In genomic region chr11:116617641-116618040, GRCm38 (mm10) we compare ENCODE assay signal across 9 mouse cellular contexts. TPM values are rescaled to one million over a fixed set of nuclear protein-coding genes. Genes with fewer than 3 reads are reported as not detected.
DNase-seq lines count a peak whose midpoint lies in the region; ATAC-seq and TF ChIP-seq lines count a peak whose summit lies in the region.
"Had no signal": no experiment of that assay in that cellular context is flagged by ENCODE, and none has a peak within 500 bp of the region (broad histone marks: within the 10 kb centered on the region; RNA-seq: fewer than 3 reads in every experiment).

No protein-coding gene starts in this region.

- no peaks in the 10 kb centered on the region for H3K9me3 ChIP-seq in embryonic facial prominence, embryonic 13.5 days
- H3K9me3 ChIP-seq in embryonic facial prominence, embryonic 10.5 days: no peaks in the 10 kb centered on the region
- H3K9me3 ChIP-seq in megakaryocyte, embryonic 14.5 days: no peaks in the 10 kb centered on the region
- no peaks in the 10 kb centered on the region for H3K9me3 ChIP-seq in limb, embryonic 15.5 days

- H3K27me3 ChIP-seq in embryonic facial prominence, embryonic 13.5 days: no peaks in the 10 kb centered on the region
- peaks cover 24% of the 10 kb centered on the region for H3K27me3 ChIP-seq in embryonic facial prominence, embryonic 10.5 days (replicated peaks; ENCODE audit: low read depth, poor library complexity, severe bottlenecking)
- H3K27me3 ChIP-seq in megakaryocyte, embryonic 14.5 days (replicated peaks): no peaks in the 10 kb centered on the region
- H3K27me3 ChIP-seq in limb, embryonic 15.5 days: no peaks in the 10 kb centered on the region
- H3K27me3 ChIP-seq in myocyte (ENCODE audit: control insufficient read depth, insufficient read depth, insufficient read length): no peaks in the 10 kb centered on the region

- peaks cover 33% of the 10 kb centered on the region for H3K79me2 ChIP-seq in myocyte (ENCODE audit: control insufficient read depth, insufficient read depth)

- H3K36me3 ChIP-seq in embryonic facial prominence, embryonic 13.5 days: no peaks in the 10 kb centered on the region
- H3K36me3 ChIP-seq in embryonic facial prominence, embryonic 10.5 days (replicated peaks): no peaks in the 10 kb centered on the region
- H3K36me3 ChIP-seq in megakaryocyte, embryonic 14.5 days (replicated peaks; ENCODE audit: low read length): peaks cover 80% of the 10 kb centered on the region
- no peaks in the 10 kb centered on the region for H3K36me3 ChIP-seq in limb, embryonic 15.5 days
- no peaks in the 10 kb centered on the region for H3K36me3 ChIP-seq in myocyte (ENCODE audit: control insufficient read depth, insufficient read depth)

- no peak overlapping the region for H3K4me2 ChIP-seq in embryonic facial prominence, embryonic 13.5 days
- H3K4me2 ChIP-seq in limb, embryonic 15.5 days: no peak overlapping the region
- peak overlapping the region; percentile 88 for H3K4me2 ChIP-seq in myocyte (ENCODE audit: low read depth)

- 87% methylated on average over 7 of the region's 7 CpGs for whole genome bisulfite sequencing in embryonic facial prominence, embryonic 13.5 days
- 89% methylated on average over 7 of the region's 7 CpGs for WGBS in embryonic facial prominence, embryonic 10.5 days
- 73% methylated on average over 7 of the region's 7 CpGs for WGBS in limb, embryonic 15.5 days

- peaks cover 35% of the 10 kb centered on the region for H3K4me1 ChIP-seq in embryonic facial prominence, embryonic 13.5 days
- peaks cover 66% of the 10 kb centered on the region for H3K4me1 ChIP-seq in embryonic facial prominence, embryonic 10.5 days
- H3K4me1 ChIP-seq in megakaryocyte, embryonic 14.5 days: peaks cover 100% of the 10 kb centered on the region
- H3K4me1 ChIP-seq in limb, embryonic 15.5 days: peaks cover 72% of the 10 kb centered on the region

- no peak overlapping the region for H3ac ChIP-seq in myocyte (ENCODE audit: control insufficient read depth, insufficient read length)

- no peak overlapping the region for H3K27ac ChIP-seq in embryonic facial prominence, embryonic 13.5 days
- no peak overlapping the region for H3K27ac ChIP-seq in embryonic facial prominence, embryonic 10.5 days (replicated peaks)
- H3K27ac ChIP-seq in limb, embryonic 15.5 days: peak overlapping the region; percentile 57; the same call in 1 of the 2 replicates

- TF ChIP-seq POLR2A in myocyte (IDR thresholded peaks at IDR 0.05; ENCODE audit: insufficient read length, low read depth): no peak

- peak overlapping the region; percentile 27; the same call in 1 of the 2 replicates for H3K9ac ChIP-seq in embryonic facial prominence, embryonic 13.5 days
- H3K9ac ChIP-seq in limb, embryonic 15.5 days: no peak overlapping the region

- no peak for DNase-seq in embryonic facial prominence, embryonic 10.5 days (ENCODE audit: low spot score)
- no peak for DNase-seq in right cerebral cortex, postnatal 14 days
- DNase-seq in left cerebral cortex, adult 11 months (ENCODE audit: low spot score): no peak

- H3K4me3 ChIP-seq in embryonic facial prominence, embryonic 13.5 days: no peak overlapping the region
- H3K4me3 ChIP-seq in embryonic facial prominence, embryonic 10.5 days: no peak overlapping the region
- peak overlapping the region; percentile 86 for H3K4me3 ChIP-seq in megakaryocyte, embryonic 14.5 days (replicated peaks)
- H3K4me3 ChIP-seq in limb, embryonic 15.5 days: no peak overlapping the region
- H3K4me3 ChIP-seq in myocyte: peak overlapping the region; percentile 18

- ATAC-seq in embryonic facial prominence, embryonic 13.5 days (ENCODE audit: insufficient number of reproducible peaks, insufficient read depth, low FRiP score, low TSS enrichment, low read depth): no peak
- ATAC-seq in megakaryocyte, adult 5-6 weeks (ENCODE audit: poor library complexity, severe bottlenecking): no peak
- peak; percentile 37; the same call in 1 of the 2 replicates for ATAC-seq in limb, embryonic 15.5 days (ENCODE audit: insufficient number of reproducible peaks, low FRiP score, low TSS enrichment, low read depth)

TF ChIP-seq in myocyte, 11 proteins besides CTCF, POLR2A, EP300 and RAD21:
- TF ChIP-seq TCF12 (IDR thresholded peaks at IDR 0.05; ENCODE audit: insufficient read depth, poor library complexity, severe bottlenecking) (no peak), CEBPB (IDR thresholded peaks at IDR 0.05; ENCODE audit: insufficient read depth, poor library complexity, severe bottlenecking) (0 out of 2 replicates have a peak, but pooled peaks have one; percentile 25)

RNA-seq across cellular contexts. Expression of gene Rhbdf2, which starts 9.2 kb away (rescaled TPM):
- 4.2 and 4.3 TPM in 2 replicates for polyA plus RNA-seq in embryonic facial prominence, embryonic 13.5 days (2015; fragmentation: Nextera tagmentation; extraction: Ambion mirVana)
- polyA plus RNA-seq in embryonic facial prominence, embryonic 10.5 days (2016; fragmentation: Nextera tagmentation; extraction: Ambion mirVana): 5.5 and 6.1 TPM in 2 replicates
- polyA plus RNA-seq in megakaryocyte, embryonic 14.5 days (2012; ENCODE audit: insufficient read depth, low replicate concordance): 22.9 and 66.2 TPM in 2 replicates
- total RNA-seq in megakaryocyte, adult 5-6 weeks (2015): 20.9 and 21.8 TPM in 2 replicates
- total RNA-seq in megakaryocyte, adult 5-6 weeks (2017): 16.2 TPM in 2 replicates
- polyA plus RNA-seq in limb, embryonic 15.5 days (2015; fragmentation: Nextera tagmentation; extraction: Ambion mirVana): 7.1 and 8.2 TPM in 2 replicates
- 16.2 TPM for polyA plus RNA-seq in myocyte (2012; fragmentation: generic; extraction: Trizol)

RNA-seq across cellular contexts. Expression of gene Aanat, which starts 31.4 kb away (rescaled TPM):
- polyA plus RNA-seq in embryonic facial prominence, embryonic 13.5 days (2015; fragmentation: Nextera tagmentation; extraction: Ambion mirVana): not detected in 2 replicates
- polyA plus RNA-seq in embryonic facial prominence, embryonic 10.5 days (2016; fragmentation: Nextera tagmentation; extraction: Ambion mirVana): not detected in 2 replicates
- 0.21 and 2.2 TPM in 2 replicates for polyA plus RNA-seq in megakaryocyte, embryonic 14.5 days (2012; ENCODE audit: insufficient read depth, low replicate concordance)
- total RNA-seq in megakaryocyte, adult 5-6 weeks (2015): not detected in 2 replicates
- total RNA-seq in megakaryocyte, adult 5-6 weeks (2017): not detected in 2 replicates
- polyA plus RNA-seq in limb, embryonic 15.5 days (2015; fragmentation: Nextera tagmentation; extraction: Ambion mirVana): not detected in 2 replicates
- polyA plus RNA-seq in myocyte (2012; fragmentation: generic; extraction: Trizol): not detected
- total RNA-seq: hematopoietic stem cell, adult 5-6 weeks had no signal

RNA-seq across cellular contexts. Expression of gene Prcd, which starts 35.7 kb away (rescaled TPM):
- 0.69 and 0.80 TPM in 2 replicates for polyA plus RNA-seq in embryonic facial prominence, embryonic 13.5 days (2015; fragmentation: Nextera tagmentation; extraction: Ambion mirVana)
- 0.76 and 1.2 TPM in 2 replicates for polyA plus RNA-seq in embryonic facial prominence, embryonic 10.5 days (2016; fragmentation: Nextera tagmentation; extraction: Ambion mirVana)
- polyA plus RNA-seq in megakaryocyte, embryonic 14.5 days (2012; ENCODE audit: insufficient read depth, low replicate concordance): not detected in 2 replicates
- 0.80 TPM in 1 of 2 replicates, not detected in the other for total RNA-seq in megakaryocyte, adult 5-6 weeks (2015)
- total RNA-seq in megakaryocyte, adult 5-6 weeks (2017): not detected in 2 replicates
- 1.9 and 2.6 TPM in 2 replicates for polyA plus RNA-seq in limb, embryonic 15.5 days (2015; fragmentation: Nextera tagmentation; extraction: Ambion mirVana)
- 0.74 TPM for polyA plus RNA-seq in myocyte (2012; fragmentation: generic; extraction: Trizol)

RNA-seq across cellular contexts. Expression of gene Ube2o, which starts 36.4 kb away (rescaled TPM):
- polyA plus RNA-seq in embryonic facial prominence, embryonic 13.5 days (2015; fragmentation: Nextera tagmentation; extraction: Ambion mirVana): 9.7 and 11.5 TPM in 2 replicates
- 12.0 and 12.4 TPM in 2 replicates for polyA plus RNA-seq in embryonic facial prominence, embryonic 10.5 days (2016; fragmentation: Nextera tagmentation; extraction: Ambion mirVana)
- polyA plus RNA-seq in megakaryocyte, embryonic 14.5 days (2012; ENCODE audit: insufficient read depth, low replicate concordance): 67.5 and 115 TPM in 2 replicates
- total RNA-seq in megakaryocyte, adult 5-6 weeks (2015): 2.9 and 6.6 TPM in 2 replicates
- total RNA-seq in megakaryocyte, adult 5-6 weeks (2017): 4.8 and 7.7 TPM in 2 replicates
- polyA plus RNA-seq in limb, embryonic 15.5 days (2015; fragmentation: Nextera tagmentation; extraction: Ambion mirVana): 9.7 and 10.1 TPM in 2 replicates
- polyA plus RNA-seq in myocyte (2012; fragmentation: generic; extraction: Trizol): 27.1 TPM

RNA-seq across cellular contexts. Expression of gene Cygb, which starts 36.5 kb away (rescaled TPM):
- polyA plus RNA-seq in embryonic facial prominence, embryonic 13.5 days (2015; fragmentation: Nextera tagmentation; extraction: Ambion mirVana): 7.1 and 7.9 TPM in 2 replicates
- 5.0 and 5.7 TPM in 2 replicates for polyA plus RNA-seq in embryonic facial prominence, embryonic 10.5 days (2016; fragmentation: Nextera tagmentation; extraction: Ambion mirVana)
- polyA plus RNA-seq in megakaryocyte, embryonic 14.5 days (2012; ENCODE audit: insufficient read depth, low replicate concordance): not detected in 2 replicates
- not detected in 2 replicates for total RNA-seq in megakaryocyte, adult 5-6 weeks (2015)
- not detected in 2 replicates for total RNA-seq in megakaryocyte, adult 5-6 weeks (2017)
- polyA plus RNA-seq in limb, embryonic 15.5 days (2015; fragmentation: Nextera tagmentation; extraction: Ambion mirVana): 20.1 and 22.2 TPM in 2 replicates
- 0.47 TPM for polyA plus RNA-seq in myocyte (2012; fragmentation: generic; extraction: Trizol)
- total RNA-seq: hematopoietic stem cell, adult 5-6 weeks had no signal

Comparison
In these comparisons a context has a peak if more than half of its experiments do, and no peak if none do; other contexts are left out.
1. H3K4me3 ChIP-seq: peak in megakaryocyte, embryonic 14.5 days (single experiment) and myocyte (single experiment); none in embryonic facial prominence, embryonic 13.5 days (single experiment), embryonic facial prominence, embryonic 10.5 days (single experiment) and limb, embryonic 15.5 days (single experiment).